Mouse (Mus musculus): ENCODE data around the gene Mgea5.

GRCm38 (mm10) chr19:45816727-45817126 lies 33.1 kb upstream of the Mgea5 start:
- TF ChIP-seq CTCF (IDR thresholded peaks at IDR 0.05; ENCODE audit: low read depth) = no peak
- no peak for TF ChIP-seq EP300 (IDR thresholded peaks at IDR 0.05; ENCODE audit: low read depth)
